Mouse (Mus musculus) erythroblast, embryonic 14.5 days (primary cell): ENCODE measurements around the gene Dph1. TPM values are rescaled to one million over a fixed set of nuclear protein-coding genes. Genes with fewer than 3 reads are reported as not detected.

ENCODE experiments used
- H3K27me3 ChIP-seq: 2 replicates; pipeline ENCODE4 v1.6.1; 2012; ENCODE audit warnings: inconsistent platforms; ENCODE audit not compliant: control insufficient read depth
- H3K36me3 ChIP-seq: 2 replicates; pipeline ENCODE4 v1.6.1; 2012; ENCODE audit warnings: mild to moderate bottlenecking, inconsistent platforms; ENCODE audit not compliant: control insufficient read depth
- H3K4me1 ChIP-seq: 2 replicates; pipeline ENCODE4 v1.6.1; 2012; ENCODE audit warnings: inconsistent platforms; ENCODE audit not compliant: control insufficient read depth
- H3K4me3 ChIP-seq: replicated peaks from 2 replicates; pipeline ENCODE3; 2012; ENCODE audit warnings: moderate library complexity, mild to moderate bottlenecking, inconsistent platforms
- H3K9me3 ChIP-seq: 2 replicates; pipeline ENCODE4 v1.6.1; 2012; ENCODE audit warnings: low read length, inconsistent platforms, mixed read lengths; ENCODE audit not compliant: control insufficient read depth
- GATA1 ChIP-seq: IDR thresholded peaks from 2 replicates; pipeline ENCODE4 v1.6.1; 2012; ENCODE audit warnings: low read length, inconsistent platforms, mixed read lengths
- TAL1 ChIP-seq: IDR thresholded peaks from 3 replicates; pipeline ENCODE4 v1.6.1; 2012; ENCODE audit warnings: low read length, inconsistent platforms, mixed read lengths
- polyA plus RNA-seq: library from polyadenylated mRNA; stranded (reverse); fragments of >175 nt; gene quantifications from 2 replicates; pipeline ENCODE4 v1.2.3, GENCODE M21; 2012

Gene Dph1
- polyA plus RNA-seq, 1 experiment, result 1.4 TPM

- H3K27me3 ChIP-seq, result peaks cover 30% of the 10 kb centered on the region
These were observed 33.0 kb upstream of the Dph1 start for GRCm38 (mm10) chr11:75224062-75224461.

DNA sequence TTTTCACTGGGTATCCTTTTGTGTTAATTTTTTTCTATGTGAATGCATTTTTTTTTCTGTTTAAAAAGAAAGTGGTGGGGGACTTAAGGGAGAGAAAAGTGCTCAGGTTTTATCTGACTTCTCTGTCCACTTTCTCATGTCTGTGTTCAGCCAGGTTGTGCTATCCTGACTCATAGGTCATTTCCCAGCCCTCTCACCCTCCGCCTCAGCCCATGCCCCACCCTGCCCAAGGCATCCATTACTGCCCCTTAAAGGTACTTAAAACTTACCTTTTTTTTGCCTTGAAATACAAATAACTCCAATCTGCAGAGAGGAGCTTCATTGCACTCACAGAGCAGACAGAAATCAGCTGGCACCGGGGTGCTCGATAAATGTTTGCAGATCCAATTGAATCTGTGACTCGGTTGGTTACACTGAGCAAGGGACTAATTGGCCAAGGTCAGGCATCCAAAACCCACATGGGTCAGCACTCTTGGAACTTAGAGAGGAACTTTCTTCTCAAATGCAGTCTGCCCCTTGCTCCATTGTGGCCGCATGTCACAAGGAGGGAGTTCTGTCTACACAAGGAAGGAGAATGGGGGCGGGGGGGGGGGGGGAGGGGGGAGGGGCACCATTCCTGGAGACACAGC, 29.6 kb upstream of the Dph1 start:
- H3K27me3 ChIP-seq, result peaks cover 28% of the 10 kb centered on the region
- H3K4me1 ChIP-seq, result peaks cover 2% of the 10 kb centered on the region; the same call in 1 of the 2 replicates
- no peak overlapping the region for H3K4me3 ChIP-seq
- H3K9me3 ChIP-seq, result 0 out of 2 replicates have a peak, but pooled peaks cover 1% of the 10 kb centered on the region
- no peak for TF ChIP-seq GATA1
- no peak for TF ChIP-seq TAL1
- no peaks in the 10 kb centered on the region for H3K36me3 ChIP-seq

More at GRCm38 (mm10) chr11:75224062-75224461, 33.0 kb upstream of the Dph1 start:
- no peak overlapping the region for H3K4me3 ChIP-seq
- H3K9me3 ChIP-seq, result 0 out of 2 replicates have a peak, but pooled peaks cover 2% of the 10 kb centered on the region
- no peak for TF ChIP-seq TAL1
- no peak for TF ChIP-seq GATA1
- no peaks in the 10 kb centered on the region for H3K36me3 ChIP-seq
- peaks cover 2% of the 10 kb centered on the region; the same call in 1 of the 2 replicates for H3K4me1 ChIP-seq

DNA sequence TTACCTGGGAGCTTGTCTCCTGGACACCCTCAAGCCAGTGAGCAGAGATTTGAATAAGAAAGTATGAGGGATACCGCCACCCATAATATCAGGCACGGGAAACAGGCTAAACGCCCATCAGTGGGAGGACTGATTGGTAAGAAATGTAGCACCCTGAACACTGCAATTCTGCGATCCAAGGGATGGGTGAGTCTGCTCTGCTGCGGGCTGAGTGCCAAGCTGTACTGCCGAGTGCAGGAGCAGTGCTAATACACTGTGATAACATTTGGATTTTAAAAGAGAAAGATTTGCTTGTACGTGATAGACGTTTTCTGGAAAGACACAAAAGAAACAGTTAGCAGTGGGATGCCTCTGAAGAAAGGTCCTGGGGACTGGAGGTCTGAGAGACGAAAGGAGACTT, 29.1 kb upstream of the Dph1 start:
- TF ChIP-seq TAL1 (no peak), GATA1 (no peak)
- H3K4me1 ChIP-seq, result peaks cover 2% of the 10 kb centered on the region; the same call in 1 of the 2 replicates
- no peaks in the 10 kb centered on the region for H3K9me3 ChIP-seq
- no peaks in the 10 kb centered on the region for H3K36me3 ChIP-seq
- H3K4me3 ChIP-seq, result no peak overlapping the region
- peaks cover 29% of the 10 kb centered on the region for H3K27me3 ChIP-seq

DNA sequence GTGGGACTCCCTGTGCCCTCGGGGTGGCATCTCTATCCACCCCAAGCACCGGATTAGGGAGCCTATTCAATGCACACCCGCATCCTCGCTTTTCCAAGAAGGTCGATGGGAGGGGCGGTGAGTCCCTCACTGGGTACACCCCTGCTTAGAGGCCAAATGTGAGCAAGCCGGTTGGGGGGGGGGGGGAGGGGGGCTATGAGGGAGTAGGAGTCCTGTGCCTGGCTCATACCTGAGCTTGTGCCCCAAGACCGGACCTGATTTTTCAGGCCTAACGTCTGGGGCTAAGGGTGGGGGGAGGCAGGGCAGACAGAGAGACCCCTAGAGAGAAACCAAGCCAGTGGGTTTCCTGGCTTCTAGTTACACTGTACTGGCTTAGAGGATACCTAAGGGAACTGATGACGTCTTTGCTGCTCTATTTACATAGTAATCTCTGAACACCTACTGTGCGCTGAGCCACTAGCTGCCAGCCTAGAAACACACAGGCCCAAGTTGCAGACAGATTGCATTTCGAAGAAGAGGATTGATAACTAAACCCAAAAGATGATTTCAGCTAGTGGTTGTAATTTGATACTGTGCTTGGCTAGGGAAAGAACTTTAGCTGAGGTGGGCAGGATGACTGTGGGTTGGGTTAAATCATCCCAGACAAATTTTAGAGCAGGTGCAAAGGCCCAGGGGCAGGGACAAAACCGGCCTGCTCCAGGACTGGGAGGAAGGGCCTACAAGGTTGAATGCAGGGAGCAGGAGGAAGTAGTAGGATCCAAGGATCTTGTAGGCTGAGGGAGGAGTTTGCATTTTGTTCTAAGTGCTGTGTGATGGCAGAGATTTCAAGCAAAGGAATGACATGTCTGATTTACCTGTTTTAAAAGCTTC, 23.3 kb upstream of the Dph1 start:
- H3K9me3 ChIP-seq, result no peaks in the 10 kb centered on the region
- peaks cover 34% of the 10 kb centered on the region for H3K4me1 ChIP-seq
- no peaks in the 10 kb centered on the region for H3K36me3 ChIP-seq
- TF ChIP-seq GATA1 (no peak), TAL1 (no peak)
- peaks cover 39% of the 10 kb centered on the region for H3K27me3 ChIP-seq
- H3K4me3 ChIP-seq, result peak overlapping the region; percentile 7

- Histone ChIP-seq H3K36me3 (no peaks in the 10 kb centered on the region), H3K4me1 (peaks cover 40% of the 10 kb centered on the region), H3K4me3 (no peak overlapping the region), H3K27me3 (peaks cover 38% of the 10 kb centered on the region), H3K9me3 (no peaks in the 10 kb centered on the region)
- TF ChIP-seq TAL1 (no peak), GATA1 (no peak)
These were observed 22.5 kb upstream of the Dph1 start for GRCm38 (mm10) chr11:75213372-75214080.

DNA sequence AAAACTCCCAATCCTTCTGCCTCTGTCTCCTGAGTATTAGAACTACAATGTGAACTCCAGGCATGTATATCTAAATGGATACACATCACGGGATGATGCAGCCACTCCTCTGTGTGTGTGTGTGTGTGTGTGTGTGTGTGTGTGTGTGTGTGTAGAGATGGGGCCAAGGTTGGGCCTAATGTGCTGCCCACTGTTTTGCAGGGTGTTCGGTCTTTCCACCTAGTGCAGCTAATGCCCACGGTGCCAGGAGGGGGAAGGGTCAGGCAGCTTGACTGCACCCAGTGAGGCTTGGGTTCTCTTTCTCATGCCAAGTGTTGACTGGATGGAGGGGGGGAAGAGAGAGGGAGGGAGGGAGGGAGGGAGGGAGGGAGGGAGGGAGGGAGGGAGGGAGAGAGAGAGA, 21.8 kb upstream of the Dph1 start:
- no peak overlapping the region for H3K4me3 ChIP-seq
- no peaks in the 10 kb centered on the region for H3K9me3 ChIP-seq
- peaks cover 40% of the 10 kb centered on the region for H3K4me1 ChIP-seq
- H3K36me3 ChIP-seq, result no peaks in the 10 kb centered on the region
- H3K27me3 ChIP-seq, result peaks cover 38% of the 10 kb centered on the region
- no peak for TF ChIP-seq GATA1
- TF ChIP-seq TAL1, result no peak

DNA sequence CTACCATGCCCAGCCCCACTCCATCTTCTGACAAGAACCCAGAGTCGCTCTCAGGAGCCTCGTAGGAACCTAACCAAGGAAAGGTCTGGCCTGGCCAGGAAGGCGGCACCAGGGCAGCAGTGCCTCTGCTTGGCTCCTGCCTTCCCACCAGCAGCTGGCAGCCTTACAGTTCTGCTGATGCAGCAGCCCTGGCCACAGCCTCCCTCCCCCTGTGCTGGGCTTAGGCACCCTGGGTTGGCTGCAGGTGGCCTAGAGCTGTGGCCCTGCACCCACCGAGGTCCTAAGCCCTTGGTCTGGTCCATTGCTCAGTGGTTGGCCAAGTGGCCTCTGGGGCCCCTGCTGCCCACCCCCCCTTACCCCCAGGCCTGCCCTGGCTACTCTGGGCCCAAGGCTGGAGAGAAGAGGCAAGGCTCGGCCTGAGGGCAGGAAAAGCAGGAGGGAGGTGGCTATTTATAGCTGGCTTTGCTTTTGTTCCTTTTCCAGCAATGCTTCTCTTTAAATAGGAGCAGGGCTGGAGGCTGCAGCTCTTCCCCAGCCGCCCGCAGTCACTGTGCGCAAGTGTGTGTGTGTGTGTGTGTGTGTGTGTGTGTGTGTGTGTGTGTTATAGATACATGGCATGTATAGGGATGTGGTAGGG, 21.1 kb upstream of the Dph1 start:
- Histone ChIP-seq H3K9me3 (no peaks in the 10 kb centered on the region), H3K4me3 (no peak overlapping the region), H3K4me1 (peaks cover 40% of the 10 kb centered on the region), H3K27me3 (peaks cover 34% of the 10 kb centered on the region), H3K36me3 (no peaks in the 10 kb centered on the region)
- TF ChIP-seq TAL1, result no peak
- TF ChIP-seq GATA1, result no peak

- H3K9me3 ChIP-seq, result no peaks in the 10 kb centered on the region
- H3K4me3 ChIP-seq, result no peak overlapping the region
- peaks cover 24% of the 10 kb centered on the region for H3K27me3 ChIP-seq
- H3K4me1 ChIP-seq, result peaks cover 42% of the 10 kb centered on the region
- no peak for TF ChIP-seq GATA1
- TF ChIP-seq TAL1, result no peak
- no peaks in the 10 kb centered on the region for H3K36me3 ChIP-seq
These were observed 19.7 kb upstream of the Dph1 start for GRCm38 (mm10) chr11:75210755-75211154.
